Mouse (Mus musculus): ENCODE results near the gene Galp. TPM values are rescaled to one million over a fixed set of nuclear protein-coding genes. Genes with fewer than 3 reads are reported as not detected.

The Galp gene
- polyA plus RNA-seq (2012; rRNA removed) = not detected in 2 replicates

- DNase-seq (ENCODE audit: low read depth) = no peak
Observed at GRCm38 (mm10) chr7:6196790-6197189, at the start of gene Galp. Gene Galp (plus strand): TSS chr7:6197090.

- no peak for DNase-seq (ENCODE audit: low read depth)
Observed at GRCm38 (mm10) chr7:6147688-6148087, 49.2 kb upstream of the Galp start.

GRCm38 (mm10) chr7:6151266-6151665 is 45.6 kb upstream of the Galp start:
- no peak for DNase-seq (ENCODE audit: low read depth)

- DNase-seq (ENCODE audit: low read depth) = no peak
Observed at GRCm38 (mm10) chr7:6152036-6152435, 44.9 kb upstream of the Galp start.

- no peak for DNase-seq (ENCODE audit: low read depth)
Observed at GRCm38 (mm10) chr7:6153131-6153530, 43.8 kb upstream of the Galp start.

- no peak for DNase-seq (ENCODE audit: low read depth)
Observed at GRCm38 (mm10) chr7:6154164-6154563, 42.7 kb upstream of the Galp start.

- DNase-seq (ENCODE audit: low read depth) = no peak
Observed at GRCm38 (mm10) chr7:6155031-6155872, 41.6 kb upstream of the Galp start.

- no peak for DNase-seq (ENCODE audit: low read depth)
Observed at GRCm38 (mm10) chr7:6155901-6156411, 40.9 kb upstream of the Galp start, which contains the start of gene Zfp787. Gene Zfp787 (minus strand): TSS chr7:6155997.

GRCm38 (mm10) chr7:6156901-6157472 is 39.9 kb upstream of the Galp start:
- DNase-seq (ENCODE audit: low read depth) = no peak

- DNase-seq (ENCODE audit: low read depth) = no peak
Observed at GRCm38 (mm10) chr7:6157479-6157878, 39.4 kb upstream of the Galp start.

GRCm38 (mm10) chr7:6159604-6160003 is 37.3 kb upstream of the Galp start:
- no peak for DNase-seq (ENCODE audit: low read depth)

- DNase-seq (ENCODE audit: low read depth) = no peak
Observed at GRCm38 (mm10) chr7:6161541-6161940, 35.3 kb upstream of the Galp start.

GRCm38 (mm10) chr7:6162172-6162571 is 34.7 kb upstream of the Galp start:
- DNase-seq (ENCODE audit: low read depth) = no peak

GRCm38 (mm10) chr7:6164671-6165070 is 32.2 kb upstream of the Galp start:
- no peak for DNase-seq (ENCODE audit: low read depth)

- no peak for DNase-seq (ENCODE audit: low read depth)
Observed at GRCm38 (mm10) chr7:6169403-6169802, 27.5 kb upstream of the Galp start.

GRCm38 (mm10) chr7:6170391-6170790 is 26.5 kb upstream of the Galp start:
- no peak for DNase-seq (ENCODE audit: low read depth)

- no peak for DNase-seq (ENCODE audit: low read depth)
Observed at GRCm38 (mm10) chr7:6170871-6171270, 26.0 kb upstream of the Galp start.

- no peak for DNase-seq (ENCODE audit: low read depth)
Observed at GRCm38 (mm10) chr7:6171444-6172005, 25.4 kb upstream of the Galp start.

- peak; percentile 96 for DNase-seq (ENCODE audit: low read depth)
Observed at GRCm38 (mm10) chr7:6172006-6172649, 24.8 kb upstream of the Galp start, which contains the start of gene Zfp444. Gene Zfp444 (plus strand): TSS chr7:6172226.

- no peak for DNase-seq (ENCODE audit: low read depth)
Observed at GRCm38 (mm10) chr7:6172674-6173244, 24.1 kb upstream of the Galp start.

- no peak for DNase-seq (ENCODE audit: low read depth)
Observed at GRCm38 (mm10) chr7:6173872-6174271, 23.0 kb upstream of the Galp start.
